Mouse (Mus musculus) regulatory T cell (primary cell): ENCODE measurements at regions not wholly inside any gene's neighbourhood (a gene's known extent, or its start where the extent isn't known, plus 50 kb on each side); places are given as distances from the start of the nearest gene placed in this dataset.

ENCODE experiments used
- in situ Hi-C: fragments of 300-600 bp; cut with MboI, MseI; formaldehyde crosslinking; loops from one replicate; pipeline ENCODE4 v1.15.1; 2025; ENCODE audit warnings: high pct_unique_total_duplicates

- in situ Hi-C loops: loop anchor here (10.0 kb wide), 1 partner anchor 478 kb away; no protein-coding TSS in a partner anchor
These were observed 347.4 kb downstream of the Gm43517 start for GRCm38 (mm10) chr12:49732351-49732750.

- in situ Hi-C loops: loop anchor here (10.0 kb wide), 1 partner anchor 482 kb away; no protein-coding TSS in a partner anchor
These were observed 352.1 kb downstream of the Gm43517 start for GRCm38 (mm10) chr12:49737100-49737499.

GRCm38 (mm10) chr12:49739960-49740740 is 355.2 kb downstream of the Gm43517 start:
- in situ Hi-C loops: loop anchor here (10.0 kb wide), 1 partner anchor 485 kb away; no protein-coding TSS in a partner anchor

- in situ Hi-C loops: no loop called here
These were observed 358.4 kb downstream of the Gm43517 start for GRCm38 (mm10) chr12:49743402-49743801.

- in situ Hi-C loops: no loop called here
These were observed 362.1 kb downstream of the Gm43517 start for GRCm38 (mm10) chr12:49747081-49747480.

GRCm38 (mm10) chr12:49758391-49758790 is 373.4 kb downstream of the Gm43517 start:
- in situ Hi-C loops: no loop called here

- in situ Hi-C loops: no loop called here
These were observed 379.6 kb downstream of the Gm43517 start for GRCm38 (mm10) chr12:49764541-49764940.

GRCm38 (mm10) chr12:49808341-49808740 is 423.4 kb downstream of the Gm43517 start:
- in situ Hi-C loops: no loop called here

GRCm38 (mm10) chr12:49814653-49815052 is 429.7 kb downstream of the Gm43517 start:
- in situ Hi-C loops: no loop called here

- in situ Hi-C loops: no loop called here
These were observed 442.8 kb downstream of the Gm43517 start for GRCm38 (mm10) chr12:49827769-49828168.

GRCm38 (mm10) chr12:49828553-49828952 is 443.6 kb downstream of the Gm43517 start:
- in situ Hi-C loops: no loop called here

GRCm38 (mm10) chr12:49830665-49831064 is 445.7 kb downstream of the Gm43517 start:
- in situ Hi-C loops: no loop called here

GRCm38 (mm10) chr12:49832118-49832847 is 447.3 kb downstream of the Gm43517 start:
- in situ Hi-C loops: no loop called here

GRCm38 (mm10) chr12:49836282-49837070 is 451.5 kb downstream of the Gm43517 start:
- in situ Hi-C loops: no loop called here

- in situ Hi-C loops: no loop called here
These were observed 500.5 kb downstream of the Gm43517 start for GRCm38 (mm10) chr12:49885507-49885906.

GRCm38 (mm10) chr12:49887246-49887645 is 502.3 kb downstream of the Gm43517 start:
- in situ Hi-C loops: no loop called here

- in situ Hi-C loops: no loop called here
These were observed 512.8 kb downstream of the Gm43517 start for GRCm38 (mm10) chr12:49897768-49898167.

- in situ Hi-C loops: no loop called here
These were observed 530.7 kb downstream of the Gm43517 start for GRCm38 (mm10) chr12:49915691-49916090.

GRCm38 (mm10) chr12:49921608-49922007 is 536.6 kb downstream of the Gm43517 start:
- in situ Hi-C loops: no loop called here

- in situ Hi-C loops: loop anchor here (10.0 kb wide), 1 partner anchor 1456 kb away; no protein-coding TSS in a partner anchor
These were observed 555.8 kb downstream of the Gm43517 start for GRCm38 (mm10) chr12:49940818-49941217.

GRCm38 (mm10) chr12:49944911-49945627 is 560.1 kb downstream of the Gm43517 start:
- in situ Hi-C loops: loop anchor here (10.0 kb wide), 1 partner anchor 1460 kb away; no protein-coding TSS in a partner anchor
